Mouse (Mus musculus): ENCODE results near the gene Tmem107.
A peak's percentile ranks its signal among the peaks of the same experiment; 100 is the strongest.

The Tmem107 gene

GRCm38 (mm10) chr11:69122336-69122951 lies 51.8 kb downstream of the Tmem107 start, which contains the start of gene 9130213A22Rik:
TSS of gene 9130213A22Rik (minus strand) at chr11:69122589.
- peak; percentile 81 to 85 for DNase-seq (ENCODE audit: low spot score in 2 of 2)

All from urinary bladder, postnatal 36 days (tissue).